Mouse (Mus musculus) hindbrain, embryonic 10.5 days (tissue): ENCODE data around the gene Vdac1. TPM values are rescaled to one million over a fixed set of nuclear protein-coding genes. Genes with fewer than 3 reads are reported as not detected.

Source experiments
- DNase-seq: peaks from one replicate; pipeline ENCODE4 v3.0.0-alpha.2; 2017; ENCODE audit warnings: low spot score
- H3K27ac ChIP-seq: fragments of 300-500 bp; sonication (generic); 2 replicates; pipeline ENCODE4 v1.5.1; 2016; ENCODE audit warnings: mild to moderate bottlenecking, moderate library complexity
- H3K27me3 ChIP-seq: fragments of 300-500 bp; sonication (generic); 2 replicates; pipeline ENCODE4 v1.6.1; 2016; ENCODE audit warnings: mild to moderate bottlenecking; ENCODE audit not compliant: poor library complexity, insufficient read depth, severe bottlenecking
- H3K36me3 ChIP-seq: fragments of 300-500 bp; sonication (generic); 2 replicates; pipeline ENCODE4 v1.6.1; 2016; ENCODE audit warnings: mild to moderate bottlenecking, moderate library complexity
- H3K4me1 ChIP-seq: fragments of 300-500 bp; sonication (generic); replicated peaks from 2 replicates; pipeline ENCODE4 v1.6.1; 2016; ENCODE audit warnings: mild to moderate bottlenecking
- H3K4me3 ChIP-seq: fragments of 300-500 bp; sonication (generic); 2 replicates; pipeline ENCODE4 v1.5.1; 2016; ENCODE audit warnings: mild to moderate bottlenecking, moderate library complexity
- H3K9me3 ChIP-seq: fragments of 300-500 bp; sonication (generic); 2 replicates; pipeline ENCODE4 v1.6.1; 2016; ENCODE audit warnings: mild to moderate bottlenecking, moderate library complexity
- WGBS: fragments of 180-500 bp; shearing (Covaris S2); methylation state at CpG from one replicate; pipeline ENCODE4 v1.1.7; 2016; 5-methylcytosine and 5-hydroxymethylcytosine counted together
- polyA plus RNA-seq: library from polyadenylated mRNA; unstranded; fragments of >200 nt; fragmentation: Nextera tagmentation; extraction: Ambion mirVana; gene quantifications from 2 replicates; pipeline ENCODE4 v1.2.1, GENCODE M21; 2016

The Vdac1 gene
- polyA plus RNA-seq, 1 experiment from 2014 or later = 241 TPM

GRCm38 (mm10) chr11:52337651-52338295 is 22.9 kb upstream of the Vdac1 start:
- Histone ChIP-seq H3K9me3 (no peaks in the 10 kb centered on the region), H3K27me3 (no peaks in the 10 kb centered on the region), H3K27ac (no peak overlapping the region), H3K4me3 (no peak overlapping the region), H3K36me3 (no peaks in the 10 kb centered on the region), H3K4me1 (peaks cover 15% of the 10 kb centered on the region)
- no peak for DNase-seq
- WGBS = 77% methylated on average over 10 of the region's 10 CpGs

GRCm38 (mm10) chr11:52338351-52338750 is 22.3 kb upstream of the Vdac1 start:
- H3K27ac ChIP-seq = no peak overlapping the region

GRCm38 (mm10) chr11:52339098-52339497 is 21.6 kb upstream of the Vdac1 start:
- 93% methylated on average over 4 of the region's 4 CpGs for WGBS
- DNase-seq = no peak

More at GRCm38 (mm10) chr11:52338351-52338750, 22.3 kb upstream of the Vdac1 start:
- Histone ChIP-seq H3K27me3 (no peaks in the 10 kb centered on the region), H3K36me3 (no peaks in the 10 kb centered on the region), H3K4me1 (peaks cover 15% of the 10 kb centered on the region), H3K4me3 (no peak overlapping the region), H3K9me3 (no peaks in the 10 kb centered on the region)
- 70% methylated on average over 3 of the region's 3 CpGs for WGBS
- DNase-seq = no peak

GRCm38 (mm10) chr11:52339512-52339911 is 21.1 kb upstream of the Vdac1 start:
- 95% methylated on average over 12 of the region's 12 CpGs for WGBS
- DNase-seq = no peak
- Histone ChIP-seq H3K27me3 (no peaks in the 10 kb centered on the region), H3K36me3 (no peaks in the 10 kb centered on the region), H3K27ac (no peak overlapping the region), H3K4me1 (peaks cover 15% of the 10 kb centered on the region), H3K4me3 (no peak overlapping the region), H3K9me3 (no peaks in the 10 kb centered on the region)

More at GRCm38 (mm10) chr11:52339098-52339497, 21.6 kb upstream of the Vdac1 start:
- Histone ChIP-seq H3K4me3 (no peak overlapping the region), H3K27me3 (no peaks in the 10 kb centered on the region), H3K9me3 (no peaks in the 10 kb centered on the region), H3K4me1 (peaks cover 15% of the 10 kb centered on the region), H3K27ac (no peak overlapping the region), H3K36me3 (no peaks in the 10 kb centered on the region)

GRCm38 (mm10) chr11:52340123-52340864 is 20.4 kb upstream of the Vdac1 start:
- 84% methylated on average over 12 of the region's 12 CpGs for WGBS
- Histone ChIP-seq H3K27me3 (no peaks in the 10 kb centered on the region), H3K36me3 (no peaks in the 10 kb centered on the region), H3K9me3 (no peaks in the 10 kb centered on the region), H3K4me3 (no peak overlapping the region), H3K4me1 (peaks cover 19% of the 10 kb centered on the region), H3K27ac (peak overlapping the region; percentile 47; the same call in 1 of the 2 replicates)
- DNase-seq = no peak

- Histone ChIP-seq H3K4me1 (peaks cover 24% of the 10 kb centered on the region), H3K9me3 (no peaks in the 10 kb centered on the region), H3K4me3 (no peak overlapping the region), H3K27me3 (no peaks in the 10 kb centered on the region), H3K36me3 (no peaks in the 10 kb centered on the region), H3K27ac (peak overlapping the region; percentile 47; the same call in 1 of the 2 replicates)
- WGBS = 55% methylated on average over 9 of the region's 9 CpGs
- DNase-seq = no peak
Observed at GRCm38 (mm10) chr11:52341001-52341400, 19.7 kb upstream of the Vdac1 start.

- H3K27ac ChIP-seq = 0 out of 2 replicates have a peak overlapping the region, but pooled peaks have one; percentile 47
- peaks cover 28% of the 10 kb centered on the region for H3K4me1 ChIP-seq
- H3K9me3 ChIP-seq = no peaks in the 10 kb centered on the region
- H3K27me3 ChIP-seq = no peaks in the 10 kb centered on the region
- WGBS = 65% methylated on average over 5 of the region's 5 CpGs
- H3K36me3 ChIP-seq = no peaks in the 10 kb centered on the region
- H3K4me3 ChIP-seq = no peak overlapping the region
- no peak for DNase-seq
Observed at GRCm38 (mm10) chr11:52341476-52341875, 19.2 kb upstream of the Vdac1 start.

GRCm38 (mm10) chr11:52342296-52342695 is 18.4 kb upstream of the Vdac1 start:
- WGBS = 80% methylated on average over 4 of the region's 4 CpGs

GRCm38 (mm10) chr11:52343162-52343561 is 17.5 kb upstream of the Vdac1 start:
- WGBS = 4% methylated on average over 6 of the region's 6 CpGs
- peak; percentile 80 for DNase-seq
- no peak overlapping the region for H3K27ac ChIP-seq
- H3K4me1 ChIP-seq = peaks cover 28% of the 10 kb centered on the region
- no peak overlapping the region for H3K4me3 ChIP-seq
- H3K27me3 ChIP-seq = no peaks in the 10 kb centered on the region
- H3K9me3 ChIP-seq = no peaks in the 10 kb centered on the region
- H3K36me3 ChIP-seq = no peaks in the 10 kb centered on the region

More at GRCm38 (mm10) chr11:52342296-52342695, 18.4 kb upstream of the Vdac1 start:
- Histone ChIP-seq H3K4me1 (peaks cover 33% of the 10 kb centered on the region), H3K27me3 (no peaks in the 10 kb centered on the region), H3K27ac (no peak overlapping the region), H3K9me3 (no peaks in the 10 kb centered on the region), H3K36me3 (no peaks in the 10 kb centered on the region), H3K4me3 (no peak overlapping the region)
- no peak for DNase-seq

- Histone ChIP-seq H3K9me3 (no peaks in the 10 kb centered on the region), H3K4me3 (no peak overlapping the region), H3K27ac (no peak overlapping the region), H3K36me3 (no peaks in the 10 kb centered on the region), H3K4me1 (peaks cover 28% of the 10 kb centered on the region), H3K27me3 (no peaks in the 10 kb centered on the region)
- DNase-seq = no peak
- 77% methylated on average over 12 of the region's 12 CpGs for WGBS
Observed at GRCm38 (mm10) chr11:52344991-52345777, 15.5 kb upstream of the Vdac1 start.

GRCm38 (mm10) chr11:52345939-52346634 is 14.6 kb upstream of the Vdac1 start:
- no peaks in the 10 kb centered on the region for H3K27me3 ChIP-seq
- DNase-seq = peak; percentile 88
- WGBS = 19% methylated on average over 12 of the region's 12 CpGs
- no peaks in the 10 kb centered on the region for H3K9me3 ChIP-seq
- H3K27ac ChIP-seq = peak overlapping the region; percentile 62
- H3K4me1 ChIP-seq = peaks cover 28% of the 10 kb centered on the region
- H3K4me3 ChIP-seq = peak overlapping the region; percentile 42
- H3K36me3 ChIP-seq = no peaks in the 10 kb centered on the region

- Histone ChIP-seq H3K27ac (peak overlapping the region; percentile 62), H3K4me3 (peak overlapping the region; percentile 42), H3K36me3 (no peaks in the 10 kb centered on the region), H3K27me3 (no peaks in the 10 kb centered on the region), H3K9me3 (no peaks in the 10 kb centered on the region), H3K4me1 (peaks cover 31% of the 10 kb centered on the region)
- WGBS = 8% methylated on average over 12 of the region's 12 CpGs
- DNase-seq = peak; percentile 69
Observed at GRCm38 (mm10) chr11:52346635-52347005, 14.0 kb upstream of the Vdac1 start.
